Mouse (Mus musculus) embryonic facial prominence, embryonic 15.5 days (tissue): ENCODE data around the gene P2ry13. TPM values are rescaled to one million over a fixed set of nuclear protein-coding genes. Genes with fewer than 3 reads are reported as not detected.
A peak's percentile ranks its signal among the peaks of the same experiment; 100 is the strongest.

Source experiments
- ATAC-seq: fragments of 200-750 bp; cut with Nextera tagmentation; 2 replicates; pipeline ENCODE4 v1.8.0; 2017; ENCODE audit warnings: low read depth, moderate TSS enrichment; ENCODE audit not compliant: insufficient number of reproducible peaks, low FRiP score, low TSS enrichment
- H3K27ac ChIP-seq: fragments of 300-500 bp; sonication (generic); replicated peaks from 2 replicates; pipeline ENCODE4 v1.5.1; 2015; ENCODE audit warnings: mild to moderate bottlenecking, inconsistent platforms
- H3K27me3 ChIP-seq: fragments of 300-500 bp; sonication (generic); 2 replicates; pipeline ENCODE4 v1.6.1; 2015; ENCODE audit warnings: inconsistent platforms
- H3K36me3 ChIP-seq: fragments of 300-500 bp; sonication (generic); 2 replicates; pipeline ENCODE4 v1.6.1; 2015; ENCODE audit warnings: mild to moderate bottlenecking, inconsistent platforms
- H3K4me1 ChIP-seq: fragments of 300-500 bp; sonication (generic); 2 replicates; pipeline ENCODE4 v1.6.1; 2015; ENCODE audit warnings: inconsistent platforms
- H3K4me2 ChIP-seq: fragments of 300-500 bp; sonication (generic); replicated peaks from 2 replicates; pipeline ENCODE4 v1.6.1; 2015; ENCODE audit warnings: mild to moderate bottlenecking, inconsistent platforms
- H3K4me3 ChIP-seq: fragments of 300-500 bp; sonication (generic); replicated peaks from 2 replicates; pipeline ENCODE4 v1.5.1; 2015; ENCODE audit warnings: mild to moderate bottlenecking, inconsistent platforms
- H3K9ac ChIP-seq: fragments of 300-500 bp; sonication (generic); 2 replicates; pipeline ENCODE4 v1.6.1; 2015; ENCODE audit warnings: inconsistent platforms
- H3K9me3 ChIP-seq: fragments of 300-500 bp; sonication (generic); replicated peaks from 2 replicates; pipeline ENCODE4 v1.6.1; 2016; ENCODE audit warnings: inconsistent platforms
- WGBS: fragments of 180-500 bp; shearing (Covaris S2); methylation state at CpG from one replicate; pipeline ENCODE4 v1.1.7; 2015; 5-methylcytosine and 5-hydroxymethylcytosine counted together
- polyA plus RNA-seq: library from polyadenylated mRNA; unstranded; fragments of >200 nt; fragmentation: Nextera tagmentation; extraction: Ambion mirVana; gene quantifications from 2 replicates; pipeline ENCODE4 v1.2.1, GENCODE M21; 2015

The P2ry13 gene
- polyA plus RNA-seq, 1 experiment from 2014 or later = 2.1 TPM

GRCm38 (mm10) chr3:59219326-59219725 lies 8.6 kb upstream of the P2ry13 start:
- Histone ChIP-seq H3K4me1 (no peaks in the 10 kb centered on the region), H3K27ac (no peak overlapping the region), H3K4me3 (no peak overlapping the region), H3K36me3 (no peaks in the 10 kb centered on the region), H3K9ac (no peak overlapping the region), H3K9me3 (no peaks in the 10 kb centered on the region), H3K4me2 (no peak overlapping the region), H3K27me3 (no peaks in the 10 kb centered on the region)
- no peak for ATAC-seq
- 82% methylated on average over 2 of the region's 2 CpGs for WGBS

GRCm38 (mm10) chr3:59217211-59217610 lies 6.5 kb upstream of the P2ry13 start:
- 92% methylated on average over 10 of the region's 10 CpGs for WGBS
- Histone ChIP-seq H3K27ac (no peak overlapping the region), H3K27me3 (no peaks in the 10 kb centered on the region), H3K4me2 (no peak overlapping the region), H3K9me3 (no peaks in the 10 kb centered on the region), H3K4me3 (no peak overlapping the region), H3K36me3 (no peaks in the 10 kb centered on the region), H3K9ac (no peak overlapping the region), H3K4me1 (no peaks in the 10 kb centered on the region)
- ATAC-seq = no peak

GRCm38 (mm10) chr3:59212404-59212803 lies 1.7 kb upstream of the P2ry13 start:
- Histone ChIP-seq H3K36me3 (no peaks in the 10 kb centered on the region), H3K27ac (no peak overlapping the region), H3K27me3 (no peaks in the 10 kb centered on the region), H3K9ac (no peak overlapping the region), H3K4me2 (no peak overlapping the region), H3K9me3 (no peaks in the 10 kb centered on the region), H3K4me3 (no peak overlapping the region), H3K4me1 (peaks cover 4% of the 10 kb centered on the region; the same call in 1 of the 2 replicates)
- no peak for ATAC-seq

GRCm38 (mm10) chr3:59211784-59212183 lies 1.1 kb upstream of the P2ry13 start:
- Histone ChIP-seq H3K36me3 (no peaks in the 10 kb centered on the region), H3K4me2 (no peak overlapping the region), H3K9ac (no peak overlapping the region), H3K27me3 (no peaks in the 10 kb centered on the region), H3K4me1 (peaks cover 4% of the 10 kb centered on the region; the same call in 1 of the 2 replicates), H3K27ac (no peak overlapping the region), H3K4me3 (no peak overlapping the region), H3K9me3 (no peaks in the 10 kb centered on the region)
- no peak for ATAC-seq
- 83% methylated on average over 8 of the region's 8 CpGs for WGBS

- no peak overlapping the region for H3K27ac ChIP-seq
- no peaks in the 10 kb centered on the region for H3K36me3 ChIP-seq
- H3K4me1 ChIP-seq = peaks cover 4% of the 10 kb centered on the region; the same call in 1 of the 2 replicates
- WGBS = 68% methylated on average over 8 of the region's 8 CpGs
- no peak overlapping the region for H3K4me3 ChIP-seq
- no peak overlapping the region for H3K9ac ChIP-seq
- no peaks in the 10 kb centered on the region for H3K27me3 ChIP-seq
- no peak overlapping the region for H3K4me2 ChIP-seq
- no peaks in the 10 kb centered on the region for H3K9me3 ChIP-seq
- no peak for ATAC-seq
These were observed 593 bp downstream of the P2ry13 start for GRCm38 (mm10) chr3:59210089-59210488.

- Histone ChIP-seq H3K9ac (no peak overlapping the region), H3K36me3 (no peaks in the 10 kb centered on the region), H3K4me3 (no peak overlapping the region), H3K4me1 (peaks cover 4% of the 10 kb centered on the region; the same call in 1 of the 2 replicates), H3K27ac (peak overlapping the region; percentile 56; the same call in 1 of the 2 replicates), H3K27me3 (no peaks in the 10 kb centered on the region), H3K9me3 (no peaks in the 10 kb centered on the region), H3K4me2 (no peak overlapping the region)
- WGBS = 52% methylated on average over 4 of the region's 4 CpGs
- peak; percentile 41; the same call in 1 of the 2 replicates for ATAC-seq
These were observed 1.8 kb downstream of the P2ry13 start for GRCm38 (mm10) chr3:59208650-59209548.

- H3K9me3 ChIP-seq = no peaks in the 10 kb centered on the region
- WGBS = 59% methylated on average over 4 of the region's 4 CpGs
- H3K9ac ChIP-seq = no peak overlapping the region
- no peaks in the 10 kb centered on the region for H3K36me3 ChIP-seq
- H3K4me3 ChIP-seq = no peak overlapping the region
- peaks cover 4% of the 10 kb centered on the region; the same call in 1 of the 2 replicates for H3K4me1 ChIP-seq
- no peak for ATAC-seq
- H3K27me3 ChIP-seq = no peaks in the 10 kb centered on the region
- no peak overlapping the region for H3K27ac ChIP-seq
- no peak overlapping the region for H3K4me2 ChIP-seq
These were observed 4.7 kb downstream of the P2ry13 start for GRCm38 (mm10) chr3:59205941-59206340.

GRCm38 (mm10) chr3:59204719-59205503 lies 5.8 kb downstream of the P2ry13 start:
- Histone ChIP-seq H3K4me2 (no peak overlapping the region), H3K9me3 (no peaks in the 10 kb centered on the region), H3K36me3 (no peaks in the 10 kb centered on the region), H3K27me3 (no peaks in the 10 kb centered on the region), H3K4me1 (peaks cover 4% of the 10 kb centered on the region; the same call in 1 of the 2 replicates), H3K4me3 (no peak overlapping the region), H3K9ac (no peak overlapping the region), H3K27ac (no peak overlapping the region)
- WGBS = 56% methylated on average over 11 of the region's 11 CpGs
- no peak for ATAC-seq

- no peaks in the 10 kb centered on the region for H3K27me3 ChIP-seq
- H3K9me3 ChIP-seq = no peaks in the 10 kb centered on the region
- no peaks in the 10 kb centered on the region for H3K36me3 ChIP-seq
- no peak overlapping the region for H3K9ac ChIP-seq
- H3K4me2 ChIP-seq = no peak overlapping the region
- peak overlapping the region; percentile 55 for H3K27ac ChIP-seq
- no peak overlapping the region for H3K4me3 ChIP-seq
- ATAC-seq = no peak
- 69% methylated on average over 8 of the region's 8 CpGs for WGBS
- peaks cover 4% of the 10 kb centered on the region; the same call in 1 of the 2 replicates for H3K4me1 ChIP-seq
These were observed 6.7 kb downstream of the P2ry13 start for GRCm38 (mm10) chr3:59203802-59204520.

- Histone ChIP-seq H3K4me1 (no peaks in the 10 kb centered on the region), H3K36me3 (no peaks in the 10 kb centered on the region), H3K27me3 (no peaks in the 10 kb centered on the region), H3K9me3 (no peaks in the 10 kb centered on the region), H3K27ac (0 out of 2 replicates have a peak overlapping the region, but pooled peaks have one; percentile 65), H3K9ac (no peak overlapping the region), H3K4me3 (no peak overlapping the region), H3K4me2 (no peak overlapping the region)
- WGBS = 58% methylated on average over 4 of the region's 4 CpGs
- no peak; the same call in 1 of the 2 replicates for ATAC-seq
These were observed 13.2 kb downstream of the P2ry13 start for GRCm38 (mm10) chr3:59197329-59197948.
